Mouse (Mus musculus) liver, embryonic 14.5 days (tissue): Measurements from ENCODE around the gene Gstm7. TPM values are rescaled to one million over a fixed set of nuclear protein-coding genes. Genes with fewer than 3 reads are reported as not detected.
"Not testable (repeated sequence)": the region's sequence is repeated elsewhere in the genome, so short reads cannot be mapped to it uniquely, and the experiment has no call there.

Experiments used
- ATAC-seq: fragments of 200-750 bp; cut with Nextera tagmentation; 2 replicates; pipeline ENCODE4 v1.8.0; 2017; ENCODE audit warnings: moderate number of reproducible peaks, mild to moderate bottlenecking, moderate library complexity; ENCODE audit not compliant: insufficient read depth
- DNase-seq, 3 experiments: peaks; one replicate each; pipeline ENCODE4 v3.0.0-alpha.2; 2012 to 2013; ENCODE audit warnings: low read depth in 3 of 3, low spot score in 3 of 3
- H3K27ac ChIP-seq: fragments of 300-500 bp; sonication (generic); 2 replicates; pipeline ENCODE4 v1.5.1; 2014; ENCODE audit warnings: moderate library complexity, mild to moderate bottlenecking, control low read depth, inconsistent platforms
- H3K27me3 ChIP-seq: fragments of 300-500 bp; sonication (generic); 2 replicates; pipeline ENCODE4 v1.6.1; 2014; ENCODE audit warnings: mild to moderate bottlenecking, low read length, moderate library complexity; ENCODE audit not compliant: control insufficient read depth, insufficient read depth
- H3K36me3 ChIP-seq: fragments of 300-500 bp; sonication (generic); replicated peaks from 2 replicates; pipeline ENCODE4 v1.6.1; 2014; ENCODE audit warnings: low read depth; ENCODE audit not compliant: control insufficient read depth, insufficient read depth
- H3K4me1 ChIP-seq, 2 experiments: fragments of 200-500 bp in 1 of 2; fragments of 300-500 bp in 1 of 2; sonication (generic) in 1 of 2; replicated peaks; 2 replicates each; pipeline ENCODE4 v1.6.1; 2012 to 2014; ENCODE audit warnings: antibody characterized with exemption in 1 of 2, inconsistent platforms in 1 of 2, low read length in 1 of 2; ENCODE audit not compliant: control insufficient read depth in 2 of 2, insufficient read depth in 2 of 2
- H3K4me2 ChIP-seq: fragments of 300-500 bp; sonication (generic); 2 replicates; pipeline ENCODE4 v1.6.1; 2014; ENCODE audit warnings: low read depth, mild to moderate bottlenecking, control low read depth, moderate library complexity
- H3K4me3 ChIP-seq, 2 experiments: fragments of 200-500 bp in 1 of 2; fragments of 300-500 bp in 1 of 2; sonication (generic) in 1 of 2; 2 replicates each; pipeline ENCODE4 v1.5.1; 2012 to 2014; ENCODE audit warnings: low read depth in 2 of 2, low read length in 2 of 2, mild to moderate bottlenecking in 2 of 2, control low read depth in 1 of 2, inconsistent platforms in 1 of 2, moderate library complexity in 1 of 2; ENCODE audit not compliant: insufficient read depth in 1 of 2
- H3K9ac ChIP-seq: fragments of 300-500 bp; sonication (generic); replicated peaks from 2 replicates; pipeline ENCODE4 v1.6.1; 2014; ENCODE audit warnings: mild to moderate bottlenecking, control low read depth, moderate library complexity
- H3K9me3 ChIP-seq: fragments of 300-500 bp; sonication (generic); 2 replicates; pipeline ENCODE4 v1.6.1; 2016; ENCODE audit warnings: low read length, mixed read lengths; ENCODE audit not compliant: control insufficient read depth
- CTCF ChIP-seq: IDR thresholded peaks from 2 replicates; pipeline ENCODE4 v1.5.1; 2016; ENCODE audit warnings: antibody characterized with exemption, low read depth, control low read depth
- EP300 ChIP-seq: IDR thresholded peaks from 2 replicates; pipeline ENCODE4 v1.6.1; 2016; ENCODE audit warnings: antibody characterized with exemption, low read depth
- WGBS: fragments of 180-500 bp; shearing (Covaris S2); extraction: QIAGEN DNeasy Blood & Tissue Kit; methylation state at CpG from one replicate; pipeline ENCODE4 v1.1.7; 2014; ENCODE audit not compliant: insufficient replicate concordance; 5-methylcytosine and 5-hydroxymethylcytosine counted together
- polyA plus RNA-seq, 2 experiments: library from polyadenylated mRNA; depleted of rRNA in 1 of 2; stranded (reverse) in 1 of 2; unstranded in 1 of 2; fragments of >200 nt; fragmentation: Nextera tagmentation in 1 of 2; extraction: Ambion mirVana in 1 of 2; gene quantifications; 2 replicates each; pipeline versions ENCODE4 v1.2.1 to v1.2.3; 2012 to 2014

The Gstm7 gene
- polyA plus RNA-seq, 2 experiments: 15.3 to 16.1 TPM

DNA sequence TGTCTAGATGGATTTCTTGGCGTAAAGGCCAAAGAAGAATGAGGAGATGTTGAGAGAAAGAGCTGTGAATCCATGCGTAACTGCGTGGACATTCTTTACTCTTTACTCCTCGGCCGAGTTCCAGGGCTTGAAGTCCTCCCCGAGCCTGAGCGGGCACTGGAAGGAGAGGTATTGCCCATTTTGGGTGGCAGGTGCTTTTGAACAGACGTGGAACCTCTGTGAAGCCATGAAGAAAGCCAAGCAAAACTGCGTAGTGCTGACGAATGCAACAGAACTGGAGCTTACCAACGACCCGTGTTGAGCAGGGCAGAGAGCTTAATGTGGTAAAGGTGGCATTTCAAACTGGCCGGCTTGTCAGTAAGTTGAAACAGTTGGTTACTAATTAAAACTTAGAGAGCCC is 32.9 kb downstream of the Gstm7 start:
- no peak overlapping the region for H3K4me3 ChIP-seq
- H3K27me3 ChIP-seq: no peaks in the 10 kb centered on the region
- ATAC-seq: no peak
- DNase-seq: no peak
- no peak overlapping the region for H3K9ac ChIP-seq
- no peak overlapping the region for H3K4me2 ChIP-seq
- H3K27ac ChIP-seq: no peak overlapping the region
- 81% methylated on average over 13 of the region's 13 CpGs for WGBS
- peaks cover 5% of the 10 kb centered on the region; the same call in 1 of the 2 replicates for H3K36me3 ChIP-seq
- TF ChIP-seq CTCF (no peak), EP300 (no peak)
- no peaks in the 10 kb centered on the region for H3K9me3 ChIP-seq
- H3K4me1 ChIP-seq: peaks cover 8 to 16% of the 10 kb centered on the region in 2 experiments

DNA sequence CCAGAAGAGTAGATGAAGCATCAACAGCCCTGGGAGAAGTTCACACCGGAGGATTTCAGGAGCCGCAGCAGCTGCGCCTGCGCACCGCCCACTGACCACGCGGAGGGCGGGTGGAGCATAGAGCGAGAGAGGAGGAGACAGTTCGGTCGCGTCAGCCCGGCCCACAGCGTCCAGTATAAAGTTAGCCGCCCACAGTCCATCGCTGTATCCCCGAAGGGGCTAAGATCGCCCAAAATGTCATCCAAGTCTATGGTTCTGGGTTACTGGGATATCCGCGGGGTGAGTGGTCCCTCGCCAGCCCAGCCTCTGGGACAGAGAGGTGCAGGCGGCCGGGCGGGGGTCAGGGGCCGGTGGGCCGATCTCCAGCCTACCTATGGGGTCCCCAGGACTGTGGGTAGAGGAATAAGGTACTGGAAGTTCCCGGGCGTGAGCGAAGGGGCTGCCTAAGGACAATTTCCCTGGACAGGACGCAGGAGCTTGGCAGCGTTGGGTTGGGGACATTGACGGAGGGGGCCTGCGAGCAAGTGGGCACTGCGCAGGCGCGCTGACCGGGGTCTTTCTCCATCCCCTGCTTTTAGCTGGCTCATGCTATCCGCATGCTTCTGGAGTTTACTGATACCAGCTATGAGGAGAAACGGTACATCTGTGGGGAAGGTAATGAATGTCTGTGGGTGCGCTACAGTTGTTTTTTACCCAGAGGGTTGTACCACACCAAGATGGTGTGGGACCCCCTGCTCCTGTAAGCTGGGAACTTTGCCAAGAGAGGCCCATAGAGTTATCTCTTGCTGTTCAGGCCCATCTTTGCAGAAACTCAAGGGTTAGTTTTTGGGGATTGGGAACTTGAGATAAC is 35.7 kb downstream of the Gstm7 start, which contains the start of gene Gstm5:
Gene Gstm5 (plus strand): TSS at position 102 of the 850 bp plus-strand sequence.
- peak; percentile 82 for TF ChIP-seq EP300
- TF ChIP-seq CTCF: no peak
- peak within 1 kb of the TSS; percentile 76 for H3K9ac ChIP-seq
- ATAC-seq (peak; percentile 91), DNase-seq (peak; percentile 66 to 72 (median 69))
- H3K4me1 ChIP-seq: peaks cover 8 to 16% of the 10 kb centered on the region in 2 experiments
- H3K27me3 ChIP-seq: no peaks in the 10 kb centered on the region
- H3K27ac ChIP-seq: peak within 1 kb of the TSS; percentile 61
- no peaks in the 10 kb centered on the region for H3K9me3 ChIP-seq
- peak within 1 kb of the TSS; percentile 83 for H3K4me2 ChIP-seq
- peaks cover 5% of the 10 kb centered on the region for H3K36me3 ChIP-seq
- 3% methylated on average over 40 of the region's 40 CpGs for WGBS
- peak within 1 kb of the TSS; percentile 63 to 70 for H3K4me3 ChIP-seq

DNA sequence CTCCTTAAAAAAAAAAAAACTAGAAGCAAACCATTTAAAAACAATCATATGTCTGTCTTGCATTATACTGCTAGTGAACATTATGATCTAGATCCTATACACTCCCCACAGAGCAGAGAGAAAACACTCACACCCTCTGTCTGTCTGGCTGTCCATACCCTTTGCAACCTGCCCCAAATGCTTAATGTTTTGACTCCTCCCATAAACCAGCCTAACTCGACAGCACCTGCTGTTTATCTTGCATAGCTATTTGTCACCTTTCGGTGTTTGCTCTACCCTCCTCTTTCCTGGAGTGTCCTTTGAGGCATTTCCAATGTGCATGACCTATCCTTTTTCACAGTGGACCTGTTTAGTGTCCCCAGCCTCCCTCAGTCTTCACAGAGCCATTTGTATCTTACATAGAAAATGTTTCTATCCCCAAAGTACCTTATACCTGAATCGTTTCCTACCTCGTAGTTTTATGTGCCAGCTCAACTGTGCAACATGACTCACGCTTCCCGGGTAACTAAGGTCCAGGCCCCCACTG is 36.4 kb downstream of the Gstm7 start:
- Histone ChIP-seq H3K36me3 (peaks cover 5% of the 10 kb centered on the region), H3K9me3 (no peaks in the 10 kb centered on the region), H3K27ac (no peak overlapping the region), H3K4me1 (peaks cover 8 to 16% of the 10 kb centered on the region in 2 experiments), H3K27me3 (no peaks in the 10 kb centered on the region), H3K9ac (peak overlapping the region; percentile 76), H3K4me2 (peak overlapping the region; percentile 83), H3K4me3 (peak overlapping the region; percentile 63 to 70)
- ATAC-seq (peak; percentile 65), DNase-seq (peak; percentile 16 to 39 (median 28))
- WGBS: 3% methylated on average over 6 of the region's 6 CpGs
- TF ChIP-seq CTCF: no peak
- TF ChIP-seq EP300: no peak

DNA sequence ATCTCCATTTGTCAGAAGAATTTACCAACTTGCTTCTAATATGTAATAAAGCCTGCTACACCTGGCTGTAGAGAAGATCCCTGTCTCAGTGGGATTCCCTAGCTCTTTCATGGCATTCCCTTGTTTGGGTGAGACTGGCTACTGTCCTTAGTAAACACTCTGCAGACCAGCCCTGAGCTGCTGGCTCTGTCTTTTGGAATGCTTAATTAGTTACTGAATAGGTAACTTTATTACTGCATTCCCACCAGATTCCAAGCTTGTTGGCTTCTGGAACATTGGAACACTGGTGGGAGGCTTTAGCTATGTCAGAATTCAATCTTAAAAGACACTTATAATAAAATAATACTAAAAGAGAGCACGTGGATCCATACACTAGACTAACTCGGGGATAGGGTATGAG is 42.4 kb downstream of the Gstm7 start:
- H3K4me2 ChIP-seq, H3K9ac ChIP-seq, H3K4me1 ChIP-seq, H3K9me3 ChIP-seq, ATAC-seq, H3K27me3 ChIP-seq, H3K36me3 ChIP-seq, H3K27ac ChIP-seq, H3K4me3 ChIP-seq, DNase-seq: not testable (repeated sequence)
- 72% methylated on average over 2 of the region's 2 CpGs for WGBS

DNA sequence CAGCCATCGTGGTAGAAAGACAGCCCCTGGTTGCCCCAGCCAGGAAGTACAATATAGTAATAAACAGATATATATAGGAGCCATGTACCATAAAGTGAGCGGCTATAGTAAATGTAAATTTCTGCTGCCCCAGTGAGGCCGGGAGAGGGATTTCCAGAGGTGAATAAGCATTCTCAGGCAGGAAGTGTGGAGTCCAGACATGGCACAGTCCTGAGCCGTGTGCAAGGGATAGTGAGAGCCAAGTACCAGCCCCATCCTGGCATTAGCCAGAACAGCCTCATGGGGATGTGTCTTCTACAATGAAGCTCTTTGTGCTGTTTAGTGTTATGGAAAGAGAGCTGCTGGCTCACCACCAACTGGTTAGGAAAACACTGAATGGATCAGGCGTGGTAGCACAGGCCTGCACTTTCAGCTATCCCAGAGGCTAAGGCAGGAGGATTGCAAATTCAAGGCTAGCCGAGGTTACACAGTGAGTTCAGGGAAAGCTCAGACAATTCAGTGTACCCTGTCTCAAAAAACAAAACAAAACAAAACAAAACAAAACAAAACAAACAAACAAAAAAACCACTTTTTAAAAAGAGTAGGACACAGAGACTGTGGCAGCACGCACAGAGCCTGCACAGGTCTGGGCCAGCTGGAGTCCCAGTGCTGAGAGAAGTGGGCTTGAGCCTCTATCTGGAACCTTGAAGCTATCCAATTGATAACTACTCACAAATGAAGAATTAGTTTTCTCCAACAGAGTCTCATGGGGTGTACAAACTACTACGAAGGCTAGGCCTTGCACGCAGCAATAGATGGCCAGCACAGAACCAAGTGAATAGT is 43.7 kb downstream of the Gstm7 start:
- Histone ChIP-seq H3K9me3 (no peaks in the 10 kb centered on the region), H3K36me3 (no peaks in the 10 kb centered on the region; the same call in 1 of the 2 replicates), H3K27ac (no peak overlapping the region), H3K4me2 (no peak overlapping the region), H3K4me1 (no peaks in the 10 kb centered on the region), H3K27me3 (no peaks in the 10 kb centered on the region), H3K9ac (no peak overlapping the region), H3K4me3 (no peak overlapping the region)
- 70% methylated on average over 9 of the region's 9 CpGs for WGBS
- no peak for ATAC-seq
- no peak for TF ChIP-seq CTCF
- no peak for TF ChIP-seq EP300
- DNase-seq: no peak
